Mouse (Mus musculus): Measurements from ENCODE around the gene Cab39. TPM values are rescaled to one million over a fixed set of nuclear protein-coding genes. Genes with fewer than 3 reads are reported as not detected.
A peak's percentile ranks its signal among the peaks of the same experiment; 100 is the strongest.

Gene Cab39
- 31.3 and 34.6 TPM in 2 replicates for polyA plus RNA-seq (2015; fragmentation: Nextera tagmentation; extraction: Ambion mirVana)

DNA sequence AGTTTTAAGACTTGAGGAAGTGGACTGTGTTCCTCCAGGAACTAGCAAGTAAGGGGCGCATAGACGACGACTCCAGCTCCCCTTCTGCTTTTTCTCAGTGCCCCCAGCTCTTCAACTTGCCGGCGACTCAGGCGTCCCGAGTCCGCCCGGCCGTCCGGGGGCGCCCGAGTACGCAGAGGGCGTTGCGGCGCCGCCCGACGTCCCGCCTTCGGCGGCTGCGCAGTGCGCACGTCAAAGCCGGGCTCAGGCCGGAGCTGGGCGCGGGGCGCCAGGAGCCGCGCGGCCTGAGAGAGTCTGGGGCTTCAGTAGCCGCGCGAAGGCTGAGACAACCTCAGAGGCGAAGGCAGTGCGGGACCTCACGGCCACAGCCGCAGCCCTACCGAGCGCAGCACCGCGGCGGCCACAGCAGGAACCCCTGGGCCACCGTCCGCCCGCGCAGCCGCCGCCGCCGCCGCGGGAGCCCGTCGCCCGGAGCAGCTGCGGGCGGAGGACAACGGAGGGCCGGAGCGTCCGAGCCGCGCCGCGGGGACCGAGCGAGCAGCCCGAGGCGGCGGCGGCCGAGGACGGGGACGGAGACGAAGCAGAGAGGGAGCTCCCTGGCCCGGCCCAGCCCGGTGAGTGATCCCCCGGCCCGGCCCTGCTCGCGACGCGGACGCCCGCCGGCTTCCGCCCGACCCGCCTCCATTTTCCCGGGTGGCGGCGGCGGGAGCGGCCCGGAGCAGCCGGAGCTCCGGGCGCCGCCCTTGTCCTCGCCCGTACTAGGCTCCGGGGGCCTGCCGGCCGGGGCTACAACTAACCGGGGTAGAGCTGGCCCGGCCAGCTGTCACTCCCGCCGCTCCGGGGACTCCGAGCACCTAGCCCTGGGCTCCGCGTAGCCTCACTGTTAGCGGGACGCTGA is at the start of gene Cab39:
Cab39 (plus strand) TSS at position 234 of the 898 bp plus-strand sequence.
- H3K9me3 ChIP-seq (replicated peaks; ENCODE audit: low read length), result no peaks in the 10 kb centered on the region
- peak; percentile 93 for ATAC-seq (replicated peaks; ENCODE audit: low FRiP score, low read depth)
- WGBS, result under 1% methylated on average over 95 of the region's 118 CpGs
- H3K4me1 ChIP-seq (replicated peaks; ENCODE audit: insufficient read depth, low read length), result 0 out of 2 replicates have a peak, but pooled peaks cover 3% of the 10 kb centered on the region
- no peaks in the 10 kb centered on the region for H3K27me3 ChIP-seq (ENCODE audit: insufficient read depth, low read length)
- H3K36me3 ChIP-seq (ENCODE audit: insufficient read depth, low read length), result no peaks in the 10 kb centered on the region
- H3K4me3 ChIP-seq (replicated peaks; ENCODE audit: low read depth, low read length), result peak within 1 kb of the TSS; percentile 99
- peak; percentile 68 for TF ChIP-seq CTCF (IDR thresholded peaks at IDR 0.05; ENCODE audit: low read depth)
- peak; percentile 88 for DNase-seq (ENCODE audit: low spot score)
- peak within 1 kb of the TSS; percentile 73 for H3K4me2 ChIP-seq (ENCODE audit: low read length)
- H3K27ac ChIP-seq, result peak within 1 kb of the TSS; percentile 98
- H3K9ac ChIP-seq (ENCODE audit: low read depth, low read length), result peak within 1 kb of the TSS; percentile 99

DNA sequence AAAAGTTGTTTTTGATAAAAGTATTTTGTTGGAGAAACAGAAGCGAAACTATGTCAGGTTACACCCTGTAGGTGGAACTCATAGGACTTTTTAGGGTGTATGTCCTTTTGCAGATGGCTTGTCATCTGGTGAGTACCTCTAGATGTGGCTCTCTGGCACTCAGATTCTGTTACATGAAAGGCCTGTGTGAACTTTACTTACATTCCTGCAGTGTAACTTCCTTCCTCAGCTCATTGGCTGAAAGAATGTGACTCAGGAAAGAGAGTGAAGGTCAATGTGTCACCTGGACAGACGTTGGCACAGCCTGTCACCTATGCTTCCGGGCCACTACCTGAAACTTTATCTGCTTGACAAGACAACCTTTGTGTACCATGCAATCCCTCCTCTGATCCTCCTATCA is 48.7 kb upstream of the Cab39 start:
- no peak for DNase-seq (ENCODE audit: low spot score)
- Histone ChIP-seq H3K36me3 (ENCODE audit: insufficient read depth, low read length) (no peaks in the 10 kb centered on the region), H3K9ac (ENCODE audit: low read depth, low read length) (no peak overlapping the region), H3K27me3 (ENCODE audit: insufficient read depth, low read length) (no peaks in the 10 kb centered on the region), H3K27ac (no peak overlapping the region), H3K9me3 (replicated peaks; ENCODE audit: low read length) (no peaks in the 10 kb centered on the region), H3K4me3 (replicated peaks; ENCODE audit: low read depth, low read length) (no peak overlapping the region), H3K4me1 (replicated peaks; ENCODE audit: insufficient read depth, low read length) (no peaks in the 10 kb centered on the region), H3K4me2 (ENCODE audit: low read length) (no peak overlapping the region)
- 69% methylated on average over 3 of the region's 3 CpGs for WGBS
- ATAC-seq (replicated peaks; ENCODE audit: low FRiP score, low read depth), result no peak
- TF ChIP-seq CTCF (IDR thresholded peaks at IDR 0.05; ENCODE audit: low read depth), result no peak

- no peak for TF ChIP-seq CTCF (IDR thresholded peaks at IDR 0.05; ENCODE audit: low read depth)
- no peak for DNase-seq (ENCODE audit: low spot score)
- WGBS, result 85% methylated on average over 5 of the region's 5 CpGs
- H3K27me3 ChIP-seq (ENCODE audit: insufficient read depth, low read length), result no peaks in the 10 kb centered on the region
- no peak overlapping the region for H3K27ac ChIP-seq
- no peak for ATAC-seq (replicated peaks; ENCODE audit: low FRiP score, low read depth)
- no peak overlapping the region for H3K4me3 ChIP-seq (replicated peaks; ENCODE audit: low read depth, low read length)
- no peaks in the 10 kb centered on the region for H3K4me1 ChIP-seq (replicated peaks; ENCODE audit: insufficient read depth, low read length)
- H3K4me2 ChIP-seq (ENCODE audit: low read length), result no peak overlapping the region
- H3K9ac ChIP-seq (ENCODE audit: low read depth, low read length), result no peak overlapping the region
- no peaks in the 10 kb centered on the region for H3K36me3 ChIP-seq (ENCODE audit: insufficient read depth, low read length)
- H3K9me3 ChIP-seq (replicated peaks; ENCODE audit: low read length), result no peaks in the 10 kb centered on the region
These were observed 46.7 kb upstream of the Cab39 start for GRCm38 (mm10) chr1:85746511-85746910.

GRCm38 (mm10) chr1:85749829-85750228 is 43.4 kb upstream of the Cab39 start:
- 96% methylated on average over 2 of the region's 2 CpGs for WGBS
- no peak for TF ChIP-seq CTCF (IDR thresholded peaks at IDR 0.05; ENCODE audit: low read depth)
- Histone ChIP-seq H3K4me1 (replicated peaks; ENCODE audit: insufficient read depth, low read length) (no peaks in the 10 kb centered on the region), H3K4me3 (replicated peaks; ENCODE audit: low read depth, low read length) (no peak overlapping the region), H3K27me3 (ENCODE audit: insufficient read depth, low read length) (no peaks in the 10 kb centered on the region), H3K27ac (no peak overlapping the region), H3K36me3 (ENCODE audit: insufficient read depth, low read length) (no peaks in the 10 kb centered on the region), H3K4me2 (ENCODE audit: low read length) (no peak overlapping the region), H3K9me3 (replicated peaks; ENCODE audit: low read length) (no peaks in the 10 kb centered on the region), H3K9ac (ENCODE audit: low read depth, low read length) (no peak overlapping the region)
- ATAC-seq (replicated peaks; ENCODE audit: low FRiP score, low read depth) (no peak), DNase-seq (ENCODE audit: low spot score) (no peak)

DNA sequence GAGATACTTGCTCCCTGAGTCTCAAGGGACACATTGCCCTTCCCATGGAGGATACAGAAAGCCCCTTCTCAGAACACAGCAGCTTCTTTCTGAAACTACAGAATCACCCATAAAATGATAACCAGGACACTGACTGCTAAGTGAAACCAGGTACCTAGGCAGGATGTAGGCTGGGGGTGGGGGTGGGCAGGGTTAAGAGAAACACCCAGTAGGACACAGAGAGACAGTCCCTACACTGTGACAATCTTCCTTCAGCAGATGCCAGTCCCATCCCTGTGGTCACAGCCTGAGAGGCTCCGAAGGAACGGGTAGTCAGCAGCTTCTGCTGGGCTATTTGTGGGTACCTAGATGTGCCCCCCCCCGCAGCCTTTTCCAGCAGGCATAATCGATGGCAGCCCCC is 42.6 kb upstream of the Cab39 start:
- H3K27me3 ChIP-seq (ENCODE audit: insufficient read depth, low read length), result no peaks in the 10 kb centered on the region
- H3K9ac ChIP-seq (ENCODE audit: low read depth, low read length), result no peak overlapping the region
- no peaks in the 10 kb centered on the region for H3K4me1 ChIP-seq (replicated peaks; ENCODE audit: insufficient read depth, low read length)
- no peaks in the 10 kb centered on the region for H3K36me3 ChIP-seq (ENCODE audit: insufficient read depth, low read length)
- H3K27ac ChIP-seq, result no peak overlapping the region
- no peaks in the 10 kb centered on the region for H3K9me3 ChIP-seq (replicated peaks; ENCODE audit: low read length)
- no peak for ATAC-seq (replicated peaks; ENCODE audit: low FRiP score, low read depth)
- no peak overlapping the region for H3K4me3 ChIP-seq (replicated peaks; ENCODE audit: low read depth, low read length)
- WGBS, result 81% methylated on average over 4 of the region's 4 CpGs
- no peak for DNase-seq (ENCODE audit: low spot score)
- TF ChIP-seq CTCF (IDR thresholded peaks at IDR 0.05; ENCODE audit: low read depth), result no peak
- no peak overlapping the region for H3K4me2 ChIP-seq (ENCODE audit: low read length)

GRCm38 (mm10) chr1:85751494-85751893 is 41.7 kb upstream of the Cab39 start:
- Histone ChIP-seq H3K9ac (ENCODE audit: low read depth, low read length) (no peak overlapping the region), H3K27me3 (ENCODE audit: insufficient read depth, low read length) (no peaks in the 10 kb centered on the region), H3K36me3 (ENCODE audit: insufficient read depth, low read length) (no peaks in the 10 kb centered on the region), H3K4me1 (replicated peaks; ENCODE audit: insufficient read depth, low read length) (no peaks in the 10 kb centered on the region), H3K27ac (no peak overlapping the region), H3K9me3 (replicated peaks; ENCODE audit: low read length) (no peaks in the 10 kb centered on the region), H3K4me2 (ENCODE audit: low read length) (no peak overlapping the region), H3K4me3 (replicated peaks; ENCODE audit: low read depth, low read length) (no peak overlapping the region)
- peak; percentile 77 for ATAC-seq (replicated peaks; ENCODE audit: low FRiP score, low read depth)
- no peak for TF ChIP-seq CTCF (IDR thresholded peaks at IDR 0.05; ENCODE audit: low read depth)
- WGBS, result 34% methylated on average over 6 of the region's 6 CpGs
- DNase-seq (ENCODE audit: low spot score), result peak; percentile 63
